Mouse (Mus musculus): ENCODE results near the gene Ccl3.

Ccl3 gene

GRCm38 (mm10) chr11:83619037-83619436, 30.1 kb downstream of the Ccl3 start:
- DNase-seq (ENCODE audit: low spot score): no peak

DNA sequence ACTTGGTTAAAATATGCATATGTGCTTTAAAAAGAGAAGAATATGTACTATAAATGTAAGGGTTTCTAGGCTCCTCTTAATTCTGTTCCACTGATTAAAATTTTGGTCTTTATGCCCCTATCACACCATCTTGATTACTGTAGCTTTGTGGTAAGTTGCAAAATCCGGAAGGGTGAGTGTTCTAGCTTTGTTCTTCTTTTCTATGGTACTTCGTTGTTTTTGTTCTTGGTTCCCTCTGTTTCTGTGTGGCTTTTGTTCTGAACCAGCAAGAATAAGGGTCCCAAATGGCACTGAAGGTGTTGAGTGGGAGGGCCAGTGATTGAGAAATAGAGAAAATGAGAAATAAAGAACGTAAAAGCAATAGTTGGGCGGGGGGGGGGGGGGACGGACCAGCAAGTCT, 30.9 kb downstream of the Ccl3 start:
- DNase-seq (ENCODE audit: low spot score): no peak

GRCm38 (mm10) chr11:83616586-83616985, 32.6 kb downstream of the Ccl3 start:
- no peak for DNase-seq (ENCODE audit: low spot score)

DNA sequence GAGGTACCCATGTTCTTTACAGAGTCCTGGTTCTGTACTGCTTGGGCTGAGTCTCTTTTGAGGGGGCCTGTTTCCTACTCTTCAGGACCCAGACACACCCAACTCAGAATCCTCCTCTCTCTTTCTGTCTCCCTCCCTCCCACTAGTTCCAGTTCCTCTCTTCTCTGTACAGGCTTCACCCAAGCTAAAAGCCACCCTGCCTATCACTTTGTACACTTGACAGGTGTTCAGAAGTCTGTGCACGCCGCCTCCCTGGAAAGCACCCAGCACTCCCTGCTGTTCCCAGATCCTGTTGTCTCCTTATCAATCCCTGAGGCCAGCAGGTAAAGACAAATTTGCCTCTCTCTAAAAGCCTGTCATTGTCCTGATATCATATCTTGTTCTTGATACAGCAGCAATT, 38.3 kb downstream of the Ccl3 start:
- no peak for DNase-seq (ENCODE audit: low spot score)

- no peak for DNase-seq (ENCODE audit: low spot score)
Observed at GRCm38 (mm10) chr11:83606396-83606795, 42.8 kb downstream of the Ccl3 start.

GRCm38 (mm10) chr11:83605535-83605934, 43.6 kb downstream of the Ccl3 start:
- no peak for DNase-seq (ENCODE audit: low spot score)

- DNase-seq (ENCODE audit: low spot score): no peak
Observed at GRCm38 (mm10) chr11:83604698-83605097, 44.5 kb downstream of the Ccl3 start.

DNA sequence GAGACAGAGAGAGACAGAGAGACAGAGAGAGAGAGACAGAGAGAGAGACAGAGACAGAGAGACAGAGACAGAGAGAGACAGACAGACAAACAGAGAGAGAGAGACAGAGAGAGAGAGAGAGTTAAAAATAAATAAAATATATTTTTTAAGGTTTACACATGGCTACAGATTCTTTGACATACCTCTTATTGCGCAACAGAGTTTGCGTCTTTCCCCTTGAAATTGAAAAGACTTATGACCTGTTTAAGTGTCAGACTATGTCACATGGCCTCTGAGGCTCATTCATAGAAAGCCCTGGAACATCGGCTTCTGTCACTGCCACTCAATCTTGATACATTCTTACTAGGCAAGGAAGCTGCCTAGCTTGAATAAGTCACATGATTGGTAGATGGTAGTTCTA, 45.8 kb downstream of the Ccl3 start:
- no peak for DNase-seq (ENCODE audit: low spot score)

DNA sequence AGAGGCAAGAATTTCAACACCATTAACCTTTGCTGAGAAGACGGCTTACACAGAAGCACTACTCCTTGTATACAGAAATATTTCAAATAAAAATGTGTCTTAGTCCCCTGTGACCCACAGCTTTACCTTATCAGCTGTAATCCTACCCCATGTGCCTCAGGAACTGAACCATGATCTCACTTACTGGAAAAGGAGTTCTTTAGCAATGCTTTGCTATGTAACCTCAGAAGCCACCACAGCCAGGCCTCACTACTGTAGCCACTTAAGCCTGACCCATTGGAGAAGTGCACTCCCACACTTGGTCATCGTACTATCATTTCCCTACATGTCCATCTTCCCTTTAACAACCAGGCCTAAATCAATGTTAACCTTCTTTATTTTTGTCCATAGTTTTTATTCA, 48.6 kb downstream of the Ccl3 start:
- no peak for DNase-seq (ENCODE audit: low spot score)

- DNase-seq (ENCODE audit: low spot score): no peak
Observed at GRCm38 (mm10) chr11:83598991-83599390, 50.2 kb downstream of the Ccl3 start.

DNA sequence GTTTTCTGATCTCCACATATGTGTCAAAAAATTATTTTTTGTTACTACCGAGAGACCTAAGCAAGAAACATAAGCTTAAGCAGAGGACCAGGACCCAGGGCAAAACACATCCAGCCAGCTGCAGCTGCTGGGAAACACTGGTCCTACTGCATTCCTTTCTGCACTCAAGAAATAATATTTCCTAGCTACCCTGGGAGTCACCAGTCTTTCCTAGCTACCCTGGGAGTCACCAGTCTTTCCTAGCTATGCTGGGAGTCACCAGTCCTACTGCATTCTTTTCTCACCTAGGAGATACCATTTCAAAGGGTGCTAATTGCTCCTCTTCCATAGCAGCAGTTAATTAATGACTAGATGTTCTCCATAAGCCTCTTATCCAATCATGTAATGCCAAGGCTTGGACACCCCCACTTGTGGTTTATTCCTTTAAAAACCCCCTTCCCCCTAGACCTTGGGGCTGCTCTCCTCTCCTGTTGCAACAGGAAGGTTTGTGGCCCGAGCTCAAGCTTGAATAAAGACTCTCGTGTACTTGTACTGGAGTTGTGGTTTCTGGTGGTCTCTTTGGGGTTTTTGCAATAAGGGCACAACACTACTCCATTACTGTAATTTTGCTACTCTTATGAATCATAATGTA, 50.8 kb downstream of the Ccl3 start:
- DNase-seq (ENCODE audit: low spot score): no peak

All from ovary, postnatal 10 days (tissue).